Mouse (Mus musculus) layer of hippocampus, postnatal 10 days (tissue): ENCODE measurements around the gene Naa35. TPM values are rescaled to one million over a fixed set of nuclear protein-coding genes. Genes with fewer than 3 reads are reported as not detected.

Experiments used
- DNase-seq, 2 experiments: peaks; one replicate each; pipeline ENCODE4 v3.0.0; 2021; ENCODE audit warnings: low spot score in 2 of 2
- total RNA-seq, 2 experiments: library from RNA; stranded (reverse); gene quantifications; 2 replicates each; pipeline ENCODE4 v1.2.3; 2021

The Naa35 gene
- total RNA-seq, 2 experiments from 2014 or later: 108 to 112 TPM

DNA sequence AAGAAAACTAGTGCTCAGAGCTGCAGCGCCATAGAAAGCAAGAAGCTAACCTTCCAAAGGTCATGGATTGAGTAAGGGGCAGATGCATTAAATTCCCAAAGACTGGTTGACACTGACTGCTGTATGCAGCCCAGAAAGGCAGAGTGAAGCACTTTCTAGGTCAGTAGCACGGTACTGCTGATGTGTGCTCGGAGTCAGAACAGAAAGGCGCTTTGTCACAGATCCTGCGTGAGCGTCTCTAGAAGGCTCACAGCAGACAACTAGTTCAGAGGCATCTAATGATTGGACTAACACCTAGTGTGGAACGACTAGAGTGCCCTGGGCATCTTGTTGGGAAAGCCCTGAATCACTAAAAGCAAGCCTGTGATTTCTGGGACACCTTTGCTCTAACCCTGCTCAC is 52.7 kb downstream of the Naa35 start:
- DNase-seq: no peak

DNA sequence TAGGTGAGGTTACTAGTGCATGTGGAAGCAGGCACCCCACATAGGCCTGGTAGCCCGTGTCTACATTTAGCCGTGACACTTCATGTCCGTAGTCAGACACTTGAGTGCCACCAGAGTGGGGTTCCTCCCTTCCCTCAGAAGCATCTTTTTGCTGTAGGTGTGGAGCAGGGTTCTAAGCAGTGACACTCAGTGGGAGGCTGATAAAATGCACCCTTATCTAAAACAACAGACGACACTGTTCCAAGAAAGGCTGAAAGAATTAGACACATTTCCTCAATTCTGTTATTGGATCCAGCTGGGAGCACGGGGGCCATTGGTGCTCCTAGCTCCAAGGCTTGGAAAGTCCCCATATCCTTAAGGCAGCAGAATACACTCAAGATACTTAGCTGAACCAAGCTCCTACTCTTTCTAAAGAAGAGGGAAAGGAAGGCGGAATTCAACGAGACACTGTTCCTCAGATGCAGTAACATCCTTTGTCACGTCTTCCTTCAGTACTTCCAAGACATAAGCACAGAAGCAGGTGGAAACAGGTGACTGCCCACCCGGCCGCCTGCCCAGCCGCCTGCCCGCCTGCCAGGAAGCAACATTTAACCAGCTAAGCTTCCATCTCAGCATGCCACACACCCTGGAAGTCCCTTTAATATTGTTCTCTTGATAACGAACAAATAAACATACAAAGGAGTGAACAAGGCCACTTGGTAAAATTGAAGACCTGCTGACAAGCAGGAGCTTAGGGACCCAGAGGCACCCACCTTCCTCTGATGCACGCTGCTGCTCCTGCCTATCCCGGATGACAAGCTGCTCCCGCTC is 54.5 kb downstream of the Naa35 start:
- DNase-seq: no peak

DNA sequence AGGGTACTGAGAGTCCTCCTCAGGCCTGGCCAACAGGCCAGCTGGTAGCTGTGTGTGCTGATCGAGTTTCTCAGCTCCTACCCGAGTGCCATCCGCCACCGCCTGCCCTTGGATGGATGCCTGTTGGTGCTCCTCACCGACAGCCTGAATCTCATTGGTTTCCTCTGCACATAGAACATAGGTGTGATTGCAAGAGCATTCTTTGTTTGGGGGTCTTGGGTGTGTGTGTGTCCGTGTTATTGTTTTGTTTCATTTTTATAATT is 55.0 kb downstream of the Naa35 start:
- peak; percentile 33 to 43 for DNase-seq

DNA sequence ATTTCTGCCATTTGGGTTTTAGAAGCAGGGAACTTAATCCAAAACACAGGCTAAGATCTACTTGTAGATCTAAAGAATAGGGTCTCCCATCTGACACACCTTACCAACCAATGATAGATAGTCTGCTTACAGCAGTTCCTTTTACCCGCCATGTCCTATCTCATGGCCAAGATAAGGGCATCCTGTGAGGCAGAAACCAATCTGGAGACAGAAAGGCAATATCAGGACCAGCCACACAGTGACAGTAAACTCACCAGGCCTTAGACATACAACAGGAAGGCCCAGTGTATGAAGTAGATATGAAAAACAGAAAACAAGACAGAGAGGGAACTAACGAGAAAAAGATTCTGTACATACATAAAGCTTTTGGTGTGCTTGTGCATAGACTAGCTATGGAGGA is 57.8 kb downstream of the Naa35 start:
- no peak for DNase-seq

DNA sequence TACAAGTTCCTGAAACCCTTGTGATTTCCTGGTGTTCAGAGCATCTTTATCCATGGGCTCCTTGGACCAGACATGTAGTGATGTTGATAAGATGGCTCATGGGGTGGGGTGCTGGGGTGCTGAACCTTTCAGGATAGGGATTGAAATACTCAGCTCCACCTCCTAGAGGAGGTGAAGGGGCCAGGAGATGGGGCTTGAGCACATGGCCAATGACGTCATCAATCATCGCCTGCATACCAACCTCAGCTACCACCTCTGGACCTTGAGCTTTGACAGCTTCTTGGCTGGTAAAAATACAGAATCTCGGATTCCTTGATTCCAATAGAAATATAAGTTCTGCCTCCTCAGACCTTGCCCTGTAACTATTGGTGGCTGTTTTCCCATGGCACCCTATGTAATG is 60.4 kb downstream of the Naa35 start:
- no peak for DNase-seq

DNA sequence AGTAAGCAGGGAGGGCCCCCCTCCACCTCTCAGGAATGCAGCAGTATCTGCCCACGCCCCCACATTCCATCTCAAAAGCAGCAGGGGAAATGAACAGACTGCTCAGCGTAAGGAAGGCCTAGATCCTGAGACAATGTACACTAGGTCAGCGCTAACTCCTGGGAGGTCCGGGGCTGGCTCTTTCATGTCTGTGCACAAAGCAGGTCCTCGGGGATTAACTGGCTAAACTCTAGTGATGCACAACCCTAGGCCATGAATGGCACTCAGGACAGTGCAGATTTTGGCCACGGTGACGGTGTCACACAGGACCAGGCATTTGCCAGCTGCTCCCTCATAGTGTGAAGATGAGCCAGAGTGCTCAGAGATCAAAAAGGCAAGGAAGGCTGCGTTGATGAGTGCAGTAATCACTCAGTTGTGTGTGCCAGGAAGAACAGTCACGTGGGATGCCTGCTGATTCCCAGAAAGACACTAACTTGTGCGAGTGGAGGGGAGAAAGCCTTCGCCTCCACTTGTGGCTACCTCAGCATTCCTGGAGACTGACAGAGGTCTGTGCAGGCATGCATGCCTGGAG is 61.7 kb downstream of the Naa35 start:
- DNase-seq: no peak

DNA sequence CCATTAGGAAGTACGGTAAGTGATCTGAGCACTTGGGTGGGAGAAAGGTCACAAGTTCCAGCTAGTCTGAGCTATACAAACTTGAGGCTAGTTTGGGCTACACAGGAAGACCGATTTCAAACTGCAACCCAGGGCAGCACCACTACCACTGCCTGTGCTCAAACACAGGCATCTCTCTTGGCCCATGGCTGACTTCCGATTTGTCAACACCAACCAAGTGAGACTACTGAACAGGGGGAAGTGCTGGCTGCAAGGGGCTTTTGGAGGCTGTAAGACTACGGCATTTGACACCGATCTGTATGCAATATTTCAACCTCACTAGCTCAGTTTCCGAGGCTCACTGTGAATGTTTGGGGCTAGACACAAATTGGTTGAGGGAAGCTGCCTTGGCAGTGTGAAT is 62.4 kb downstream of the Naa35 start:
- no peak for DNase-seq

DNA sequence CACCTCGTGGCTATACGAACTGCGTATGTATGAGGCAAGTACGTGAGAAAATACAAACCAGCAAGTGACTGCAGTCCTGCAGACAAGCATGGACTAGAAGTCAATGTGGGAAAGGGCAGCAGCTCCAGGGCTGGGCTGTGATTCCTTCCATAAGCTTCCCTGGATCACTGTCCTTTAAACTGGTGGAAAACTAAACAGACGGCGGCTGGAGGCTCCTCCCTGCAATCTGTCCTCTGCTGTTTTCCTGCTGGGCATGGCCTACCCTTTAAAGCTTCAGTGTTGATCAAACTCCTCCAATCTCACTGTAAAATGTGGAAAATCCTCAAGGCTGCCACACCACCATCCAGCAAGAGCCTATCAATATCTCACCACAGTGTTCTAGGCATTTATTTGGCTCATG is 63.5 kb downstream of the Naa35 start:
- DNase-seq: no peak

DNA sequence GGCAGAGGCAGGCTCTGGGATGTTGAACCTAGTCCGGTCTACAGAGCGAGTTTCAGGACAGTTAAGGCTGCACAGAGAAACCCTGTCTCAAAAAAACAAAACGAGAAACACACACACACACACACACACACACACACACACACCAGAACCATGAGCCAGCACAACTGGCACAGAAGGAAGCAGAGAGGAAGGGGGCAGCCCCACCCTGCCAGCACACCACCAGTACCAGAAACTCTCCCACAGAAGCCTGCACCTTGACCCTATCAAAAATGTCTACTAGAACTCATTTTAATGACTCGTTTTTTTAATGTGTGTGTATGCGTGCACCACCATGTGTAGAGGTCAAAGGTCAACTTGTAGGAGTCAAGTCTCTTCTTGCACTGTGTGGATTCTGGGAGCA is 64.7 kb downstream of the Naa35 start:
- DNase-seq: no peak

DNA sequence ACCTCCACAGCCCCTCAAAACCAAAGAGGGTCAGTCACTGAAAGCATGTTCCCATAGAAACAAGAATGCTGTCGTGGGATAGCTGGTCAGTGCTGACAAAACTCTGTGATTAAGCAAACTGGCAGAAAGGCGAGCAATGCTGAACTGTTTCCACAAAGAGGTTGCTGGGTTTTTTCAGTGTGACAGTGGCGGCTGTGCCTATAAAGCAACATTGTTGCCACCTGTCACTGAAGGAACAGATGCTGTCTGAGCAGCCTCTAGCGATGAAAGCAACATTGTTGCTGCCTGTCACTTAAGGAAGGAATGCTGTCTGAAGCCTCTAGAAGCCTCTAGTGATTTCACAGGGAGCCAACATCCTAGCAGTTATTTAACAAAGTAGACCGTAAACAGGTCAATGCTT is 67.6 kb downstream of the Naa35 start:
- no peak for DNase-seq

DNA sequence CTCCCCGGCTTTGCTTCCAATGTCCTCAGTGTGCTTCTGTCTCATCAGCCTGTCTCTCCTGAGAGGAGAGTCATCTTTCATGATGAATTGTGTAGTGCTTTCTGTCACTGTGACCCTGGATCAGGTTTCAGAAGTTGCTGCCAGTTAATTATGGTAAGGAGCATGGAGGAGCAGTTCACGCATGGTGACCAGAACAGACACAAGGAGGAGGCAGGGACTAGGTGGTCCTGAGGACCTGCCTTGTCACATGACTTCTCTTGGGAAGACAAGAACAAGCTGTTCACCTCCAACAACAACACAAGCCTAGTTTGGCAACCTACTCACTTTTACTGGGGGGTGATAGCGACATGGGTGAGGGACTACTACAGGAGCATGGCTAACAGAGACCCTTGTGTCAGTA is 68.1 kb downstream of the Naa35 start:
- DNase-seq: no peak

DNA sequence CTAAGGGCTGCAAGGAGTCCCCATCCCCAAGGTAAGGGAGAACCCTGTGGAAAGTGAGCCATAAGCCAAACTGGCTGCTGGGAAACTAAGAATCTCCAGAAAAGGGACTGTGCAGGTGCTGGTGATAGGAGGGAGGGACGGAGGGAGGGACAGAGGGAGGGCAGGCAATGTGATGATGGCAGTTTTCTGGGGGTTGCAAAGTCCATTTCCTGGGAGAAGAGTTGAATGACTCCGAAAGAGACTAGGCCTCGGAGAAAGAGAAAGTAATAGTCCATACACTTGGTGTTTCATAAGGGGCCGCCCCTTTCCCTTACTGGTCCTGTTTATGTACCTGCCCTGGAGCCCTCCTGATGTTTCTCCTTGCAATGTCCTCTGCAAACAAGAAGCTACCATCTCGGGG is 69.4 kb downstream of the Naa35 start:
- no peak for DNase-seq

DNA sequence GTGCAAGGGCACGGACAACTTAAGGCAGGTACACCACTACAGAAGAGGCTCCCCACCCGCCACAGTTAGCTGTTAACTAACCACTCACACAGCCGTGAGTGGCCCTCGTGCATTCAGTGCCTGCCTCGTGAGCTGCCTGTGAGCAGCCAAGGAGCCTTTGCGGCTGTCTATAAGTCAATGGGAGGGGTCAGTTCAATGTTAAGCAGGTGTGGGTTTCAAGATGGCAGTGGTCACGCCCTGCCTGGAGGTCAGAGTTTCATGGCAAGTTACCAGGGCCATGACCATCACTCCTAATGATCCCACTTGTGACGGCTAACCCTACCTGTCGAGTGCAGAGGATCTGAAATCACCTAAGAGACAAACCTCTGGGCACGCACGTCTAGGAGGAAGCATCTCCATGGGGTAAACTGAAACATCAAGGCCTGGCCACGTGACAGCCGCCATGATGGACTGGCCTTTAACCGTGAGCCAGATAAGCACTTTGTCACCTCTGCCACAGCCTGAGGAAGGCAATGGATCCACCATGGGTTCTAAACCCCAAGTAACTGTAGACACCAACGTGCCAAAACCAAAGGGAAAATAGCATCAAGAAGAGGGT is 70.8 kb downstream of the Naa35 start:
- no peak for DNase-seq

DNA sequence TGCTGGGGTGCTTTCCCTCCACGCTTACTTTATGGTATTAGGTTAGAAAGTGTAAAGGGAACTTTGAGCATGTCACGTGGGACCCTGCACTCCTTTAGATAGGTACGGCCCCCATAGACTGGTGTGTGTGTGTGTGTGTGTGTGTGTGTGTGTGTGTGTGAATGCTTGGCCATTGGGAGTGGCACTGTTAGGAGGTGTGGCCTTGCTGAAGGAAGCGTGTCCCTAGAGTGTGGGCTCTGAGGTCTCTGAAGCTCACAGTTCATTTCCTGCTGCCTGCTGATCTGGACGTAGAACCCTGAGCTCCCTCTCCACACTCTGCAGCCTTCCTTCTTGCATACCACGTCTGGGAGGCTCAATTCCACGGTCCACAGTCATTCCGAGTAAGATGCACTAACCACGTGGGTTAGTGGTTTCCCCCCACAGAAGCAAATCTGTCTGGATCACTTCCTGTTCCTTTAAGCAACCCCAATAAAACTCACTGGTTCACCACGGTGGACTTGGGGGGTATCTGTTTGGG is 71.3 kb downstream of the Naa35 start:
- no peak for DNase-seq

DNA sequence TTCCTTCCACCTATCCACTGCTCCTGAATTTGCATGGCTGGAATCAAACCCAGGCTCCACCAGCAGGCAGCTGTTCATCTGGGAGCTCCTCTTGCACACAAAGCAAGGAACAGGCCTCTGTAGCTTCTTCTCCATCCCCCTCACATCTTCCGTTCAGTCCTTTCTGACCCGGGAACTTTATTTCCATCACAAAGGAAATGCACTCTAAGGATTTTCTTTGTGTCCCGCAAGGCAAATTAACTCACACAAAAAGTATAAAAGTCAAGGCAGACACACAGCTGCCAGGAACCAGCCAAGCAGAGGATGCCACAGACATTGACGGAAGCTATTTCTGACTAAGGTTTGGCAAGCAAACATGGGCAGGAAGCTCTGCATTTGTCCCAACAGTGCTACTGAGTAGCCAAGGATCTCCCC is 71.9 kb downstream of the Naa35 start:
- no peak for DNase-seq

DNA sequence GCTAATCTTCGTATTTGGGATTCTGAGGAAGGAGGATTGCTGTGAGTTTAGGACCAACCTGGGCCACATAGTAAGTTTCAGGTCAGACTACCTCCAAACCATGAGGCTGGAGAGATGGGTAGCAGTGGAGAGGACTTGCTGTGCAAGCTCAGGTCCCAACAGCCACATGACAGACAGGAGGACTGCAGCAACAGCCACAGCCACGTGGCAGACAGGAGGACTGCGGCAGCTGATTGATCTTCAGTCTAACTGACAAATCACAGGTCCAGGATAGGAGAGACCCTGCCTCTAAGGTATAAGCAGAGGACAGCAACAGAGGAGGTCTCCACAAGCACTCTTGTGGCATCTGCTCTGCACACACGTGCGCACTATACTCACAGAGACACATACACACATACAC is 72.7 kb downstream of the Naa35 start:
- no peak for DNase-seq

DNA sequence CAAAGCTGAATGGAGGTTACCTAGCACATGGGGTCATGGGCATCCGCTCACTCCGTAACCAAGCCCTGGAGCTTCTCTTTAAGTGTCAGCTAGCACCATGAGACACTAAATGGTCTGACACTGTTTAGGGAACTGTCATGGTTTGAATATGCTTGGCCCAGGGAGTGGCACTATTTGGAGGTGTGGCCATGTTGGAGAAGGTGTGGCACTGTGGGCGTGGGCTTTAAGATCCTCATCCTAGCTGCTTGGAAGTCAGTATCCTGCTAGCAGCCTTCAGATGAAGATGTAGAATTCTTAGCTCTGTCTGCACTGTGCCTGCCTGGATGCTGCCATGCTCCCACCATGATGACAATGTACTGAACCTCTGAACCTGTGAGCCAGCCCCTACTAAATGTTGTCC is 75.3 kb downstream of the Naa35 start:
- no peak for DNase-seq

DNA sequence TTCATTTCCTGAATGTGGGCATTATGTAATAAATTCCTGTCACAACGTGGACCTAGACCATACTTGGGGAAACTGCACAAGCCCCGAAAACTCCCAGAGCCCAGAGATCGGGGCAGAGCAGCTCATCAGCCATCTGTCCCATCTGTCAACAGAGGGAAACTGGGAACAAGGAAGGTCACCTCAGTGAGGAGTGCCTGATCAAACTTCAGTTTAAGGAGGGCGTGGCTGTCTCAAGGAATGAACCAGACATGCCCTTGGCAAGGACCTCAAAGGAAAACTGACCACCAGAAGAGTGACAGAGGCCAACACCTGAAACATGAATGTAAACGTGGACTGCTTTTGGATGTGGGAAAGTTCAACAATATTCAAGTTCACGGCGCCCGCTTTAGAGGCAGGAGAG is 76.3 kb downstream of the Naa35 start:
- DNase-seq: no peak

DNA sequence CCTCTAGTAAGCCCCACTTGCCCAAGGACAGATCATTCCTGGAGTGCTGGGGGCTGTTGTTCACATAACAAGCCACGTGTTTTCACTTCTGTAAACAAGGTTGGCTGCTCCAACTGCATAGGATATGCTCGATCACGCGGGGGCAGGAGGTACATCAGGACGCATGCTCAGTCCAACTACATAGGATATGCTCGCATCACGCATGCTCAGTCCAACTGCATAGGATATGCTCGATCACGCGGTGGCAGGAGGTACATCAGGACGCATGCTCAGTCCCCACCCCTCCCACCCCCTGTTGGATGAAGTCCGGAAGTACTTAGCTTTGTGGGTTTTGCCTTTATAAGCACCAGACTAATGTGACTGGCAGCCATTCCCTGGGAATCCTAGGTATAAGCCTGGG is 76.9 kb downstream of the Naa35 start:
- DNase-seq: no peak

DNA sequence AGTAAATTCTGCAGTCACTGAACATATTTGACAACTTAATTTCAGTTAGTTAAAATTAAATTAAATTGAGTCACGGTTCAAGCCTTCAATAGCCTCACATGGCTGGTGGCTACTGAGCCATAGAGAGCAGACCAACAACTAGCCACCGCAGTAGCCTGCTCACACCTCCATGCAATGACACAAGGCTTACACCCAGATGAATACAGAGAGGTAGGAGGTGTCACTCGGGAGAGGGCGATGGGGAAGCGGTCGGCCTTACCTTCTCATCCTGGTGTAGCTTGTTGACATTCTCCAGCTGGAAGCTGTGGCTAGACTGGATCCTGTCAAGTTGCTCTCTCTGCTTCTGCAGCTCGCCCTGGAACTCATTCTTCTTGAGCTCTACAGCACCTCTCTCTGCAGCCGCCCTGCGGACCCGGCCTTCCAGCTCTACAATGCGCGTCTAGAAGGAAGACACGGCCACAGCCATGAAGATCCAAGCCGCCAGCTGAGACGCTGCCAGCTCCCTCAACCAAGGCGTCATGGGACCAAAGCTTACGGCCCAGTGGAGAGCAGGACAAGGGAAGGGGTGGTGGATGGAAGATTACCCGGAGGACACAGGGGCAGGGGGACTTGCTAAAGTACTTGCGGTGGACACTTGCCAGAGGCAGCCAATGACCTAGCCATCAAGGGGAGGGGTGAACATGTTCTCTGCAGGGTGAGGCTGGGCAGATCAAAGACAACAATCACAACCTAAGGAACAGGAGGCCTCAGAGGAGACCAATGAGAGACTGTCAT is 79.1 kb downstream of the Naa35 start:
- DNase-seq: no peak

DNA sequence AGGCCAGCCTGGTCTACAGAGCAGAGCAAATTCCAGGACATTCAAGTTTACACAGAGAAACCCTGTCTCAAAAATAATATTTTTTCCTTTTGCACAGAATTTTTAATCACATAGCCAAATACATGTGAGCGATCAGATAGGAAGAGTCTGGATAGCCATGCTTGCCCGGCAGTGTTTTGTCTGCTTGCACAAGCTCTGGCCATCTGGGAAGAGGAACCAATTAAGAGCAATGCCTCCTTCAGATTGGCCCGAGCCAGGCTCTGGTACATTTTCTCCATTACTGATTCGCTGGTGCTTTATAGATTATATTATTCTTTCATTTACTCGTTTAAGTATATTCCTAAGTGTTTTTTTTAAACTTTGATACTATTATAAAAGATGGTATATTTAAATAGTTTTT is 82.7 kb downstream of the Naa35 start:
- no peak for DNase-seq

DNA sequence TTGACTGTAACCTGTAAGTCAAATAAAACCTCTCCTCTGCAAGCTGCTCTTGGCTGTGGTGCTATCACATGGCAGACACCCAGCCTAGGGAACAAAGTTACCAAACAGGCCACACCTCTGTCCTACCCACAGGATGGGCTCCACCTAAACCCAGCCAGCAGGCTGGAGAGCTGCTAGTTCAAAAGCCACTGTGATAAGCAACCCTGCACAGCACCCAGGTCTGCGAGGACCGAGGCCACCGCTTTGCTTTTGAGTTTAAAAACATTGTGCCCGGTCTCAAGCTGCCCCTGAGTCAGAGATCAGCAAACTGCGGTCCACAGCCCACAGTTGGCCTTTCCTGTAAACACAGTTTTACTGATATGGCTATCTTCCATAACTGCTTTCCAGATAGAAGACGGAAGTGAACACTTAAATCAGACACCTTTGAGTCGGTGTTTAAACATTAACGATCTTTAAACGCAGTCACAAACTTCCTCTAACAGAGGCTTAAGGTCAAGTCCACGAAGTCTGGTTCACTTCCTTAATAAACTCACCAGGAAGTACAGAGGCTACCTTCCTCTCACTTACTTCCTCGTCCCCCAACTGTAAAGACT is 83.5 kb downstream of the Naa35 start:
- DNase-seq: no peak
